Mouse (Mus musculus) brain, embryonic 14.5 days (tissue): ENCODE measurements around the gene 9130409I23Rik.

Experiments used
- CTCF ChIP-seq: fragments of 200-500 bp; IDR thresholded peaks from 2 replicates; pipeline ENCODE4 v1.5.1; 2012; ENCODE audit warnings: inconsistent platforms, mild to moderate bottlenecking, moderate library complexity, borderline replicate concordance; ENCODE audit not compliant: insufficient read depth, insufficient read length; ENCODE audit errors: extremely low read depth
- POLR2A ChIP-seq: fragments of 200-500 bp; IDR thresholded peaks from 2 replicates; pipeline ENCODE4 v1.6.1; 2012; ENCODE audit warnings: mild to moderate bottlenecking, inconsistent platforms, borderline replicate concordance; ENCODE audit not compliant: poor library complexity, insufficient read depth, insufficient read length, severe bottlenecking; ENCODE audit errors: extremely low read depth

DNA sequence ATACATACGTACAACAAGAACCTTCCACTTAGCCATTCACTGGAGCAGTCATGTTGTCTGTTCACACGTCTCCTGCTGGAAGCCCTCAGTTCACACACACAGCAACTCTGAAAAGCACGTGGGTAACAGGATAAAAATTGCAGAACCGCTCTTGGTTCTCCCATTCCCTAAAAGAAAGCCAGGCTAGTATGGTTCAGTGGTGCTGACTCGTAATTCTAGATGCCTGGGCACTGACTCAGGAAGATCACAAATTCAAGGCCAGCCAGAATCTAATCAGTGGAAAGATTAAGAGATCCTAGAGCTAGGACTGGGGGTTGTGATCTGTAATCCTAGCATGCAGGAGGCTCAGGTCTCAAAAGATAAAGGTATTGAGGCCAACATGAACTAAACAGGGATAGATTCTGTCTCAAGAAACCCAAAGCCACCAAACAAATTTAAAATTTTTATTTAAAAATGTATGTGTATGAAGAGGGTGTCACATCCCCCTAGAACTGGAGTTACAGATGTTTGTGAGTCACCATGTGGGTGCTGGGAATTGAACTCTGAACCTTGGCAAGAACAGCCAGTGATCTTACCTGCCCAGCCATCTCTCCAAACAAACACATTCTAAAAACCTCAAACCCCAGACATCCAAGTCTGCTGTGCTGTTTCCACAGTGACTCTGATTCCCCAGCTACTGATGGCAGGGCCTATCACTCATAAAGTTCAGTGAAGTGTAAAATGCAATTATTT, 30.1 kb upstream of the 9130409I23Rik start, which contains the start of gene Ephx1:
- TF ChIP-seq CTCF = no peak
- TF ChIP-seq POLR2A = no peak
